Mouse (Mus musculus) layer of hippocampus, adult 18-20 months (tissue): ENCODE data around the gene Ptprd. TPM values are rescaled to one million over a fixed set of nuclear protein-coding genes. Genes with fewer than 3 reads are reported as not detected.

ENCODE experiments used
- DNase-seq, 2 experiments: peaks; one replicate each; pipeline ENCODE4 v3.0.0; 2022; ENCODE audit warnings: low spot score in 2 of 2
- microRNA-seq, 2 experiments: library from miRNA; unstranded; fragments of <30 nt; microRNA quantifications; one replicate each; pipeline ENCODE4 v1.2.0; 2021
- total RNA-seq, 2 experiments: library from RNA; stranded (reverse); gene quantifications; 2 replicates each; pipeline ENCODE4 v1.2.3; 2021

Ptprd gene
- total RNA-seq, 2 experiments from 2014 or later: 138 to 145 TPM

DNA sequence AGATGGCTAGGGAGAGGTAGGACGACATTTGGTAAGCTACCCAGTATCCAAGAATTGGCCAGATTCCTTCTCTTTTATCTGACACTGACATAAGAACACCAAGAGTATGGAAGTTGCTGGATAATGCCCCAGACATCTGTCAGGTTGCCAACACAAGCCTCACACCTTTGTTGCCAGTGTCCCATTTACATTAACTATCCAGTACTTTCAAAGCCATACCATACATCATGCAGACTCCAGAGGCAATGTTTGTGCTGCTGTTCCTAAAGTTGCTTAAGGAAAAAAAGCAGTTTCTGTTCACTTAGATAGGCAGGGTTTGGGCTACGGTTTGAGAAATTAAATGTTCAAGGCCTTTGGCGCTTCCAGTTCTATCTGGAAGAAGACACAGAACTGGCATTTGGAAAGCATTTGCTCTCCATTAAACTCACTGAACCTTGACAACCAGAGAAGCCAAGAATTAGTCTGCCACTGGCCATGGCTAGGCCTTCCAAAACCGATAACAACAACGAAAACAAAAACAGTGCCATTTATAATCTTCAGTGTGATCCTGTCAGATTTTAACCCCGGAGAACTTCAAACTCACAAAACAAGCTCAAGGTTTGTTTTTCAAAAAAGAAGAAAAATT lies 2220.0 kb downstream of the Ptprd start:
- DNase-seq: no peak

DNA sequence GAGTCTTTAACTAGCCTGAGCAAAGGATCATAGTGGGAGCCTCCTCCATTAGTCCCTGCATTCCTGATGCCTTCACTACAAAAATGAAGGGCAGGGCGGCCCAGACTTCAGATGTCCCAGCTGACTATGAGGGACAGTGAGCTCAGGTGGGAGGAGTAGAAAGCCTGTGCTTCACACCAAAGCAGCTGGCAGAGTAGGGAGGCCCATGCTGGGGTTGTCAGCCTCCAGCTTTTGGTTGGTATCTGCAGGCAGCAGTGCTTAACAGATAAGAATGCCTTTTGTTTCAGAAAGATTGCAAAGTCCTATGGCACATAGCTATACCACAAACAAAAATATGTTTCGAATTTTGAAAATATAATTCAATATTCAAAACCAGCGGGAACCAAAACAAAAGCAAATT lies 2237.0 kb downstream of the Ptprd start:
- no peak for DNase-seq

DNA sequence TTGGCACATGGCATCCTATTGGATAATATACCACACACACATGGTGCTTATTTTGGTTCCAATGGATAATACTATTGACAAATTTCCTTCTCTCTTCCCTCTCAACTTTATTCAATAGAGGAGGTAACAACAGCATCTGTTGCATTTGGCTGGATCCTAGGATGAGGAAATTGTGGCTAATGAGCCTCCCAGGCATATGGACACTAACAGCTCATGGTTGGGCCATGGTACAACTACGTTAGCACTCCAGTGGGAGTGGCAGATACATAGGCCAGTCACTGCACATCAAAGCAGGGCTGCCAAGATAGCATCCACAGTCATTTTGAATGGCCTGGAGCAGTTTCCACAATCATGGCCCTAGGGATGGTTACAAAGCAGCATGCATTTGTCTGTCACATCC lies 2238.4 kb downstream of the Ptprd start:
- peak; percentile 39 to 69 for DNase-seq

DNA sequence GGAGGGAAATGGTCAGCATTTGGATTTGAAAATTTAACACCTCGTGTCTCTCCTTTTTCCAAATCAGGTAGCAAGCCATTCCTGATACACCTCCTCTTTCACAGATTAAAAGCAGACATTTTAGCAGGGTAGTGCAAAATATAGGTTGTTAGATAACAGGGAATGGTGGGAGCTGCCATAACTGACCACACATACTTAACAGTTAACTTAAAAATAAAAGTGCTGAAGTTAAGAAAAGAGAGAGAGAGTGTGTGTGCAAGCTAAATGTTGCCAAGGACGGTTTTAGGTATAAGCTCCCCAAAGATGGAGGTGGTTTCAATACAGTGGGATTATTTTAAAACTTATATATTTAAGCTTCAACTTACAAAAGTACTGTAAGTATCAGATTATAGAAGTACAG lies 2241.8 kb downstream of the Ptprd start:
- DNase-seq: no peak

DNA sequence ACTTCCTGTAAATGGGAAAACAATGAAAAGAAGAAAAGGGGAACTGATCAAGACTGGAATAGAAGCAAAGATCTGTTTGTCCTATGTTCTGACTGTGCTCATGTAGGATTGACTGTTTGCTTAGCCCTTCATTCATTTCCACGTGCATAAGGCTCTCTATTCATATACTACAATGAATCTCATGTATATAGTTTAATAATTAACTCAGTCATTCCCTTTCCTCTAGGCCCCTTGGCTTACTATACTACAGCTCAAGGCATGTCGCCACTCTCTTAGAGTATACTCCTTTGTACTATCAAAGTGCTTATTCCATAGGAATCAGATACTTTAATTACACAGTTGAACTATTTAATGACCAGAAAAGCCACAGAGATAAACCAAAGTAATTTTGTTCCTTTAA lies 2243.1 kb downstream of the Ptprd start:
- DNase-seq: no peak

DNA sequence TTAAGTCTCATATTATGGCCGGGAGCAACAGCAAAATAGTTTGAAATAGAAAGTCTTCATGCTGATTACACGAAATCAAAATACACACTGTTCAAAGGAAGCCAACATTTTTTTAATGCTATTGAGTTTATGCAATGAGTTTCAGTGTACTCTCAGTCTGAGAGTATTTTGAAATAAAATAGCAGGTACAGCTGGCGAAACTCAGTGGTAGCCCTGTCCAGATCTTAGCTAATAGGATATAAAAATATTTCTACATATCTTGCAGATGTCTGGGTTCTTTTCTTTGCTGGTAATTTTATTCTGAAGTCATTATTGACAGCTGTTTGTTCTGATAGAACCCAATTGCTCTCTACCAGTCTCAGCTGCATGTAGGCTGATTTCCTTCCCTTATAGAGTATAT lies 2246.0 kb downstream of the Ptprd start:
- DNase-seq: no peak

DNA sequence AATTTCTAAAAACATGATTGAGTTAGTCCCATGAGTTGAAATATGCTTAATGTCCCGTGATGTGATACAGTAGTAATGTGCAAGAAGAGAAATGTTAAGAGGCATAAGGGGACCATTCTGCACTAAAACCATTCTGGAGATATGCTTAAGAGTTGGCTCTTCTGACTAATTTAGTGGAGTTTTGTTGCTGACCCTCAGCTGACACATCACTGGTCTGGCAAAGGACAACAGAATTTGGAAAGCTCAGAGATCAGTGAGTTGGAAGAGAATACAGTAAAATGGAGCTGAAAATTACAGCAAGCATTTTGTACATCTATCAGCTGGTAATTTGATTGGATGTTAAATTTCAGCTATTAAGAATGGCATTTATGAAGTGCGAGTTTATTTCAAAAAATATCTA lies 2248.8 kb downstream of the Ptprd start:
- no peak for DNase-seq

DNA sequence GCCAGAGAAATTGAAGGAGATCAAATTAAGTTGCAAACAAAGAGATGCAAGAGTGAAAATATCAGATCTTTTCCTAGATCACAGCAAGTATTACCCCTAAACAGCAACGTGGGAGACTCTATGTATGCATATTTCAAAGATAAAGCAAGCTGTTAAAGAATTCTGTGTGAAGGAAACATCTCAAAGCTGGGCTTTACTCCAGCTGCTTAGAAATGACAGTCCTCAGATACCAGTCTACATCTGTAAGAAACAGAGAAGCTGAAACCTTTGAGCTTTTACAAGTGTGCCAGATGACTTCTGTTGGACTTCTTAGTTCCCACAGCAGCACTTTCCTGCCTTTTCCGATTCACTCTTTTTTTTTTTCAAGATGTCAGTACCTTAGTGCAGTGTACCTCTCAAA lies 2249.9 kb downstream of the Ptprd start:
- DNase-seq: no peak

DNA sequence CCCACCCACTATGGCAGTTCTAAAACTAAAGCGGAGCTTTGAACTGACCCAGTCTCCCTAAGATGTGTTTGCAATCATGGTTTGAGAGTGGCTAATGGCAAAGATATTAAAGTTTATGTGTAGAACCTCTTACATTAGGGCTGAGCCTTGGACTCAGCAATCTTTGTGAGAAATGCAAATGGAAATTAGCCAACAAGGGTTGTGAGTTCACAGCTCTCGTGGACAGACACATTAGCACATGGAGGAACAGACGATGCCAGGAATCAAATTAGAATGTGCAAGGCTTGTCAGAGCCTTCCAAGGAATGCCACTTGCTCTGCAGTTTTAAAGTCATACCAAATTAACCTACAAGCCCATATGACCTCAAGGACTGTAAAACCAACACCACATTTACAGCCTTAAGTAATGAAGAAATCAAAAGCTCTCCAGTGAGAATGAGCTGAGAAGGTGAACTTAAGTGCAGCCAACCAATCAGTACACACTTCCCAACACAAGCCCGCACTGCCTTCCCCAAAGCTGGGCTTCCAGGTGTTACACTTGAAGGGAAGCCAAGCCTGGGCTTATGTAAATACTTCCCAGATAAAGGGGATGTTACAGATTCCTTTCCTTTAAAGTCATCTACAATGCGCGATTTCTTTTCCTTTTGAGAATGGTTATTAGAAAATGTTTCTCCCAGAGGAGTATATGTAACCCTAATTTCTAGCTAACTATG lies 2258.3 kb downstream of the Ptprd start:
- DNase-seq: no peak

DNA sequence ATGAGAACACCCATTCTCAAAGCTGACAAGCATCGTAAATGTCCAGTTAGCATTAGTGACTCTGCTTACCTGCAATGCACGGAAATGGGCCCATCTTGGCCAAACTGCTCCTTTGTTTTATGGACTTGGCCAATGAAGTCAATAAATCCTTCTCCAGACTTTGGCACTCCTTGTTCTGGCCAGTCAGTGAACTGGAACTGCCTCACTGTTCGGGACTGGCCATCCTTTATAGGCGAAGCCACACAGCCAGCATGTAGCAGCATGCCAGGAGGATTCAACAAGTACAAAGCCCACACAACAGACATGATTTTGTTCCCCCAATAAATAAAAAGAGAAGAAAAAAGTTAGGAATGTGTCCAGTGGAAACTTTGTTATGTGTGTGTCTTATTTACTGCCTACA lies 2261.2 kb downstream of the Ptprd start:
- no peak for DNase-seq

DNA sequence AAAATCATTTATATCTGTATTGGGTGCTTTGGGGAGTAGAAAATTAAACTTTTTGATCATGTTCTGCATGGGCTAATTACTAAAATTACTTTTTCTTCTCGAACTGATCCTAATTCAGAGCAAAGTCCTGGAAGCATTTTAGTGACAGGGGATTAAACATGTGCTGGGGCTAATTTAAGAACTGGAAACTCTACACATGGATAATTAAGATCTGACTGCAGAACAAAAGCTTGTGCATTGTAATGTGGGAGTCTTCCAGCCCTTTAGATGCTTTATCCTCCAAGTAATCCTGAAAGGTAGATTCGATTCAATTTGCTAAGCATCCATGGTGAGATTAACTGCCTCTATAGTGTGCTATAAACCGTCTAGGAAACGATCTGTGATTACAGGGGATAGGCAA lies 2316.9 kb downstream of the Ptprd start:
- DNase-seq: no peak

Small RNAs within 50 kb of the gene (microRNA-seq; reads per million reads assigned to microRNA genes)
- gene Gm23159: 0 reads per million in 2 experiments
